Mouse (Mus musculus) liver, embryonic 14.5 days (tissue): ENCODE data around the gene Samd14. TPM values are rescaled to one million over a fixed set of nuclear protein-coding genes. Genes with fewer than 3 reads are reported as not detected.
A peak's percentile ranks its signal among the peaks of the same experiment; 100 is the strongest.
"Not testable (repeated sequence)": the region's sequence is repeated elsewhere in the genome, so short reads cannot be mapped to it uniquely, and the experiment has no call there.

Experiments used
- ATAC-seq: fragments of 200-750 bp; cut with Nextera tagmentation; 2 replicates; pipeline ENCODE4 v1.8.0; 2017; ENCODE audit warnings: moderate number of reproducible peaks, mild to moderate bottlenecking, moderate library complexity; ENCODE audit not compliant: insufficient read depth
- DNase-seq, 3 experiments: peaks; one replicate each; pipeline ENCODE4 v3.0.0-alpha.2; 2012 to 2013; ENCODE audit warnings: low read depth in 3 of 3, low spot score in 3 of 3
- H3K27ac ChIP-seq: fragments of 300-500 bp; sonication (generic); 2 replicates; pipeline ENCODE4 v1.5.1; 2014; ENCODE audit warnings: moderate library complexity, mild to moderate bottlenecking, control low read depth, inconsistent platforms
- H3K27me3 ChIP-seq: fragments of 300-500 bp; sonication (generic); 2 replicates; pipeline ENCODE4 v1.6.1; 2014; ENCODE audit warnings: mild to moderate bottlenecking, low read length, moderate library complexity; ENCODE audit not compliant: control insufficient read depth, insufficient read depth
- H3K36me3 ChIP-seq: fragments of 300-500 bp; sonication (generic); replicated peaks from 2 replicates; pipeline ENCODE4 v1.6.1; 2014; ENCODE audit warnings: low read depth; ENCODE audit not compliant: control insufficient read depth, insufficient read depth
- H3K4me1 ChIP-seq, 2 experiments: fragments of 200-500 bp in 1 of 2; fragments of 300-500 bp in 1 of 2; sonication (generic) in 1 of 2; replicated peaks; 2 replicates each; pipeline ENCODE4 v1.6.1; 2012 to 2014; ENCODE audit warnings: antibody characterized with exemption in 1 of 2, inconsistent platforms in 1 of 2, low read length in 1 of 2; ENCODE audit not compliant: control insufficient read depth in 2 of 2, insufficient read depth in 2 of 2
- H3K4me2 ChIP-seq: fragments of 300-500 bp; sonication (generic); 2 replicates; pipeline ENCODE4 v1.6.1; 2014; ENCODE audit warnings: low read depth, mild to moderate bottlenecking, control low read depth, moderate library complexity
- H3K4me3 ChIP-seq, 2 experiments: fragments of 200-500 bp in 1 of 2; fragments of 300-500 bp in 1 of 2; sonication (generic) in 1 of 2; 2 replicates each; pipeline ENCODE4 v1.5.1; 2012 to 2014; ENCODE audit warnings: low read depth in 2 of 2, low read length in 2 of 2, mild to moderate bottlenecking in 2 of 2, control low read depth in 1 of 2, inconsistent platforms in 1 of 2, moderate library complexity in 1 of 2; ENCODE audit not compliant: insufficient read depth in 1 of 2
- H3K9ac ChIP-seq: fragments of 300-500 bp; sonication (generic); replicated peaks from 2 replicates; pipeline ENCODE4 v1.6.1; 2014; ENCODE audit warnings: mild to moderate bottlenecking, control low read depth, moderate library complexity
- H3K9me3 ChIP-seq: fragments of 300-500 bp; sonication (generic); 2 replicates; pipeline ENCODE4 v1.6.1; 2016; ENCODE audit warnings: low read length, mixed read lengths; ENCODE audit not compliant: control insufficient read depth
- CTCF ChIP-seq: IDR thresholded peaks from 2 replicates; pipeline ENCODE4 v1.5.1; 2016; ENCODE audit warnings: antibody characterized with exemption, low read depth, control low read depth
- EP300 ChIP-seq: IDR thresholded peaks from 2 replicates; pipeline ENCODE4 v1.6.1; 2016; ENCODE audit warnings: antibody characterized with exemption, low read depth
- WGBS: fragments of 180-500 bp; shearing (Covaris S2); extraction: QIAGEN DNeasy Blood & Tissue Kit; methylation state at CpG from one replicate; pipeline ENCODE4 v1.1.7; 2014; ENCODE audit not compliant: insufficient replicate concordance; 5-methylcytosine and 5-hydroxymethylcytosine counted together
- polyA plus RNA-seq, 2 experiments: library from polyadenylated mRNA; depleted of rRNA in 1 of 2; stranded (reverse) in 1 of 2; unstranded in 1 of 2; fragments of >200 nt; fragmentation: Nextera tagmentation in 1 of 2; extraction: Ambion mirVana in 1 of 2; gene quantifications; 2 replicates each; pipeline versions ENCODE4 v1.2.1 to v1.2.3; 2012 to 2014

Gene Samd14
- polyA plus RNA-seq (2012; rRNA removed) = 33.1 and 41.9 TPM in 2 replicates
- 24.7 and 34.2 TPM in 2 replicates for polyA plus RNA-seq (2014; fragmentation: Nextera tagmentation; extraction: Ambion mirVana)

GRCm38 (mm10) chr11:95009629-95010014, at the start of gene Samd14:
Samd14 (plus strand) TSS chr11:95009879.
- DNase-seq (no peak), ATAC-seq (peak; percentile 27)

GRCm38 (mm10) chr11:94962534-94963101, 47.1 kb upstream of the Samd14 start:
- WGBS = 50% methylated on average over 5 of the region's 5 CpGs
- TF ChIP-seq EP300 = no peak
- ATAC-seq = no peak

More at GRCm38 (mm10) chr11:95009629-95010014, at the start of gene Samd14:
- TF ChIP-seq EP300 (no peak), CTCF (no peak)
- Histone ChIP-seq H3K4me1 (peaks cover 47 to 59% of the 10 kb centered on the region in 2 experiments), H3K27ac (peak within 1 kb of the TSS; percentile 99), H3K27me3 (peaks cover 3% of the 10 kb centered on the region; the same call in 1 of the 2 replicates), H3K4me3 (peak within 1 kb of the TSS; percentile 95 to 99), H3K4me2 (peak within 1 kb of the TSS; percentile 97), H3K36me3 (peaks cover 16% of the 10 kb centered on the region), H3K9ac (peak within 1 kb of the TSS; percentile 100), H3K9me3 (no peaks in the 10 kb centered on the region)
- WGBS = under 1% methylated on average over 31 of the region's 32 CpGs

GRCm38 (mm10) chr11:94967419-94967818, 42.3 kb upstream of the Samd14 start, which contains the start of gene Hils1:
Hils1 (plus strand) TSS chr11:94967593.
- no peaks in the 10 kb centered on the region for H3K27me3 ChIP-seq
- H3K4me3 ChIP-seq = no peak within 1 kb of the TSS
- no peak within 1 kb of the TSS for H3K4me2 ChIP-seq
- H3K36me3 ChIP-seq = no peaks in the 10 kb centered on the region
- no peaks in the 10 kb centered on the region for H3K9me3 ChIP-seq
- TF ChIP-seq CTCF (no peak), EP300 (no peak)
- DNase-seq (no peak), ATAC-seq (no peak)
- no peak within 1 kb of the TSS for H3K9ac ChIP-seq
- WGBS = 31% methylated on average over 4 of the region's 4 CpGs
- H3K27ac ChIP-seq = no peak within 1 kb of the TSS
- H3K4me1 ChIP-seq = no peaks in the 10 kb centered on the region

More at GRCm38 (mm10) chr11:94962534-94963101, 47.1 kb upstream of the Samd14 start:
- Histone ChIP-seq H3K36me3 (no peaks in the 10 kb centered on the region), H3K9me3 (no peaks in the 10 kb centered on the region), H3K27me3 (no peaks in the 10 kb centered on the region), H3K27ac (no peak overlapping the region), H3K4me2 (no peak overlapping the region), H3K4me1 (0 out of 4 replicates have a peak, but pooled peaks cover 0 to 2% of the 10 kb centered on the region in 2 experiments), H3K4me3 (no peak overlapping the region), H3K9ac (no peak overlapping the region)
- no peak for DNase-seq

GRCm38 (mm10) chr11:94968187-94968586, 41.5 kb upstream of the Samd14 start:
- 61% methylated on average over 7 of the region's 7 CpGs for WGBS
- Histone ChIP-seq H3K27ac (no peak overlapping the region), H3K27me3 (no peaks in the 10 kb centered on the region), H3K36me3 (no peaks in the 10 kb centered on the region), H3K9me3 (no peaks in the 10 kb centered on the region), H3K4me3 (no peak overlapping the region), H3K9ac (no peak overlapping the region), H3K4me1 (no peaks in the 10 kb centered on the region), H3K4me2 (no peak overlapping the region)
- TF ChIP-seq CTCF (no peak), EP300 (no peak)
- no peak for ATAC-seq
- DNase-seq = no peak

GRCm38 (mm10) chr11:94969709-94970108, 40.0 kb upstream of the Samd14 start:
- 84% methylated on average over 4 of the region's 4 CpGs for WGBS
- not testable (repeated sequence) for H3K27ac ChIP-seq, H3K36me3 ChIP-seq, H3K9me3 ChIP-seq, H3K4me2 ChIP-seq, H3K4me3 ChIP-seq, ATAC-seq, H3K4me1 ChIP-seq, H3K27me3 ChIP-seq, H3K9ac ChIP-seq, DNase-seq
